Mouse (Mus musculus): ENCODE measurements around the gene Aptx. TPM values are rescaled to one million over a fixed set of nuclear protein-coding genes. Genes with fewer than 3 reads are reported as not detected.

The Aptx gene
- 21.2 and 24.0 TPM in 2 replicates for polyA plus RNA-seq (2015; fragmentation: Nextera tagmentation; extraction: Ambion mirVana)

DNA sequence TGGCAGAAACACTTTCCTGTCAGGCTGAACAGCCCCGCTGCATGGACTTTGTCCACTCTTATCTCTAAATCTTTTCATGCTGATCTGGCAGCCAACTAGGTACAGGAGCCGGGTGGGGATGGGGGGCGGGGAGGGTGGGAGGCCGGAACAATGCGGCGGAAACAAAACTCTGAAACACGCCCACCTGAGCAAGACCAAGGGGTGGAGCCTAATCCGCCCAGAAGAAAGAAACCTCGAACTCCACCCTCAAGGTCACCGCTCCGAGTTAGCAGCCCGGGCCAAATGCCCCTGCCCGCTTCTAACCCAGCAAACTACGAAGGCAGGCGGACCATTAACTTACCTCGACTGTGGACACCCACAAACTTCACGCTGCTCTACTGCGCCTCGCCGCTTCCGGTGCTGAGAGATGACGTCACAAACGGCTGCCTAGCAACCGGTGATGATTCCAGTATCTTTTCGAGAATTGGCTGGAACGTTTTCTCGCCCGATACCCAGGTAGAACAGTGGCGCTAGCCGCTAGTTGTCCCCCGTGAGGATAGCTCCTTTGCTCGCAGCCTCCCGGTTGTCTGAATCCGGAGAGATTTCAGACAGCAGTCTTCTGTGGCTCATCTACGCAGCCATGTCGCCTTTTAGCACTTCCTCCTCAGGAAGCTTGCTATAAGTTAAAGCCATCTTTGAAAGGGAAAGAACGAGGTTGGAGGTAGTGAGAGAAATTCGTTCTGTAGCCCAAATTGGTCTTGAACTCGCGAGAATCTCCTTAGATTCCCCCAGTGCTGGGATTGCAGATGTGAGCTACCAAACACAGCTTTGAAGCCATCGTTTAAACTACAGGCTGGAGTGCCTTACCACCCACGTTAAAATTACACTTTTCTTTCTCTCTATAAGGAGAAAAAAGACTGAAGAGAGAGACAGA lies at the start of gene Aptx:
Aptx (minus strand) TSS at position 398 of the 913 bp plus-strand sequence.
- no peaks in the 10 kb centered on the region for H3K36me3 ChIP-seq (ENCODE audit: control insufficient read depth, insufficient read depth, low read length)
- TF ChIP-seq CTCF (IDR thresholded peaks at IDR 0.05; ENCODE audit: low read depth): peak; percentile 39
- TF ChIP-seq EP300 (optimal IDR thresholded peaks at IDR 0.05): peak; percentile 42
- WGBS: under 1% methylated on average over 42 of the region's 42 CpGs
- peaks cover 10% of the 10 kb centered on the region for H3K4me1 ChIP-seq (replicated peaks; ENCODE audit: control insufficient read depth, insufficient read depth)
- H3K4me3 ChIP-seq (ENCODE audit: low read depth, low read length): peak within 1 kb of the TSS; percentile 62
- H3K4me2 ChIP-seq (replicated peaks; ENCODE audit: low read depth): peak within 1 kb of the TSS; percentile 72
- peak within 1 kb of the TSS; percentile 70 for H3K9ac ChIP-seq (ENCODE audit: low read length)
- no peaks in the 10 kb centered on the region for H3K27me3 ChIP-seq (ENCODE audit: control insufficient read depth, insufficient read depth, low read length)
- DNase-seq (ENCODE audit: low spot score) (peak; percentile 96), ATAC-seq (ENCODE audit: low FRiP score, low TSS enrichment) (peak; percentile 91)
- H3K27ac ChIP-seq (replicated peaks): peak within 1 kb of the TSS; percentile 98
- H3K9me3 ChIP-seq (ENCODE audit: control insufficient read depth, low read length): no peaks in the 10 kb centered on the region

DNA sequence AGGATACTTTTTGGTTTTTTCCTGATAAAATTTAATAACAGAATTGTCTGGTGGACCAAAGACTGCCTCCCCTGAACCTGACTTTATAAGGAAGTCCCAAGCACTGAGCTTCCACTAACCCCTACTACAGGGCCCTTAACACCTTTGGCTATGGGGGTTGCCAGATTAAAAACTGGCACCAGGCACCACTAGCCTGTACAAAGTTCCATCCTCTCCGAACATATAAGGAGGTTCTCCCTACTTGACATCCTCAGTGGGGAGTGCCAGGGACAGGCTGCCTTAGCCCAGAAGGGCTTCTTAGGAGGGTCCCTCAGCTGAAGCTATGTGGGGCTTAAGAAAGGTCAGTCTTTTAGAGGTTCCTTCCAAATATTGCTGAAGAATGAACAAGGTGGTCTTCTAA lies 32.4 kb upstream of the Aptx start:
- Histone ChIP-seq H3K4me1 (replicated peaks; ENCODE audit: control insufficient read depth, insufficient read depth) (no peaks in the 10 kb centered on the region), H3K4me3 (ENCODE audit: low read depth, low read length) (no peak overlapping the region), H3K9ac (ENCODE audit: low read length) (no peak overlapping the region), H3K9me3 (ENCODE audit: control insufficient read depth, low read length) (no peaks in the 10 kb centered on the region), H3K4me2 (replicated peaks; ENCODE audit: low read depth) (no peak overlapping the region), H3K27ac (replicated peaks) (no peak overlapping the region), H3K36me3 (ENCODE audit: control insufficient read depth, insufficient read depth, low read length) (peaks cover 26% of the 10 kb centered on the region), H3K27me3 (ENCODE audit: control insufficient read depth, insufficient read depth, low read length) (no peaks in the 10 kb centered on the region)
- no peak for DNase-seq (ENCODE audit: low spot score)
- 57% methylated on average over 1 of the region's 1 CpGs for WGBS
- TF ChIP-seq EP300 (optimal IDR thresholded peaks at IDR 0.05) (no peak), CTCF (IDR thresholded peaks at IDR 0.05; ENCODE audit: low read depth) (no peak)
- ATAC-seq (ENCODE audit: low FRiP score, low TSS enrichment): no peak

DNA sequence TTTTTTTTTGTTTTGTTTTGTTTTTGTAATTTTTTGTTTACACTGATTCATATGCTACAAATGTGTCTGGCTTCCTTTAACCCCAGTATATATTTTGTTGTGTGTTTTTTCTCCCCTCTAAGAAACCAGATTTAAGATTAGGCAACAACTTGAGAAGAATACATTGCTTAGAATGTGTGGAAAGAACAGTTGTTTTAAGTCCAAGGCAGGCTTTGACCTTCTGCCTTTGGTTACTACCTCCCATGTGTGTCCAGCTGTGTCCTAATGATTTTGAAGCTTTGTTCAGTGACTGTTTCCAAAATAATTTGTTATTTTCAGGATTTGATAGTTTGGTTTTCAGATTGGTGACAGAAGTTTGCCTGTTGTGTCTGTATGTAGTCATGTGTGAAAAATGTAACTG lies 28.3 kb upstream of the Aptx start:
- no peak for DNase-seq (ENCODE audit: low spot score)

DNA sequence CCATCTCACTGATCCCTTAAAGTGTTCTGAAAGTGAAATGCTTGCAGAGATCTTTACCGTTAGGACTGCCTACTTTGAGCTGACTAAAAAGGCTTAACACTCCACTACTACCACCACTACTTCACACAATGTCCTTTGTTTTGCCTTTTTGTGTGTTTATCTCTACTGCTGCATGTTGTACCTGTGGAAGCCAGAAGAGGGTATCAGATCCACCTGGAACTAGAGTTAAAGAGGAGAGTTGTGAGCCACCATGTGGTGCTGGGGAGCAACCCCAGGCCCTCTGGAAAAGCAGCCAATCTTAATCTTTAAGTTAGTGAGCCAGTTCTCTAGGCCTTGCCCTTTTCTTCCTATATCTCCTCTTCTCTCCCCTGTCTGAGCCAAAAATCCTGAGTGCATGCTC lies 24.3 kb upstream of the Aptx start:
- H3K27me3 ChIP-seq (ENCODE audit: control insufficient read depth, insufficient read depth, low read length): no peaks in the 10 kb centered on the region
- H3K36me3 ChIP-seq (ENCODE audit: control insufficient read depth, insufficient read depth, low read length): peaks cover 19% of the 10 kb centered on the region
- DNase-seq (ENCODE audit: low spot score): no peak
- H3K27ac ChIP-seq (replicated peaks): no peak overlapping the region
- H3K9ac ChIP-seq (ENCODE audit: low read length): no peak overlapping the region
- H3K4me3 ChIP-seq (ENCODE audit: low read depth, low read length): no peak overlapping the region
- TF ChIP-seq EP300 (optimal IDR thresholded peaks at IDR 0.05) (no peak), CTCF (IDR thresholded peaks at IDR 0.05; ENCODE audit: low read depth) (peak; percentile 53)
- no peak for ATAC-seq (ENCODE audit: low FRiP score, low TSS enrichment)
- H3K4me1 ChIP-seq (replicated peaks; ENCODE audit: control insufficient read depth, insufficient read depth): no peaks in the 10 kb centered on the region; the same call in 1 of the 2 replicates
- no peaks in the 10 kb centered on the region for H3K9me3 ChIP-seq (ENCODE audit: control insufficient read depth, low read length)
- no peak overlapping the region for H3K4me2 ChIP-seq (replicated peaks; ENCODE audit: low read depth)
- 79% methylated on average over 1 of the region's 1 CpGs for WGBS

More for the DNA sequence above, 28.3 kb upstream of the Aptx start:
- Histone ChIP-seq H3K9ac (ENCODE audit: low read length) (no peak overlapping the region), H3K27me3 (ENCODE audit: control insufficient read depth, insufficient read depth, low read length) (no peaks in the 10 kb centered on the region), H3K27ac (replicated peaks) (no peak overlapping the region), H3K9me3 (ENCODE audit: control insufficient read depth, low read length) (no peaks in the 10 kb centered on the region), H3K36me3 (ENCODE audit: control insufficient read depth, insufficient read depth, low read length) (peaks cover 33% of the 10 kb centered on the region), H3K4me3 (ENCODE audit: low read depth, low read length) (no peak overlapping the region), H3K4me1 (replicated peaks; ENCODE audit: control insufficient read depth, insufficient read depth) (no peaks in the 10 kb centered on the region), H3K4me2 (replicated peaks; ENCODE audit: low read depth) (no peak overlapping the region)
- no peak for TF ChIP-seq CTCF (IDR thresholded peaks at IDR 0.05; ENCODE audit: low read depth)
- no peak for ATAC-seq (ENCODE audit: low FRiP score, low TSS enrichment)

DNA sequence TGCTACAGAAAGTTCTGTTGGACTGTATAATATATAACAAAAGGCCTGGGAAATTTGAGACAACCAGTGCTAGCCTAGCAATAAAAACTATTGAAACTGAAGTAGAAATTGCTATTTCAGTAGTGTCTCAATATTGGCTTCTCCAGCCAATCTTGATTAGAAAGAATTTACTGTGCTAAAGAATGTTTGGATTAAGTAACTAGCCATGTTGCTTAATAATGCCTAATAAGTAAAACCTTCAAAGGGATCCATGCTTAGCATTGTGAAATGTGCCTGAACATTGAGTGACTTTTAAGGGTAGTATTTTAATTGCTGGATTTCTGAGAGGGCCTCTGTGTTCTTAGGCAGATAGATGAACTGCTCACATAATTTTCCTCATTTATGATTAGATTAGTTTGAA lies 22.6 kb upstream of the Aptx start:
- no peak overlapping the region for H3K9ac ChIP-seq (ENCODE audit: low read length)
- H3K4me2 ChIP-seq (replicated peaks; ENCODE audit: low read depth): no peak overlapping the region
- peaks cover 12% of the 10 kb centered on the region for H3K36me3 ChIP-seq (ENCODE audit: control insufficient read depth, insufficient read depth, low read length)
- DNase-seq (ENCODE audit: low spot score) (no peak), ATAC-seq (ENCODE audit: low FRiP score, low TSS enrichment) (no peak)
- no peaks in the 10 kb centered on the region for H3K27me3 ChIP-seq (ENCODE audit: control insufficient read depth, insufficient read depth, low read length)
- H3K4me3 ChIP-seq (ENCODE audit: low read depth, low read length): no peak overlapping the region
- peaks cover 5% of the 10 kb centered on the region for H3K4me1 ChIP-seq (replicated peaks; ENCODE audit: control insufficient read depth, insufficient read depth)
- no peaks in the 10 kb centered on the region for H3K9me3 ChIP-seq (ENCODE audit: control insufficient read depth, low read length)
- H3K27ac ChIP-seq (replicated peaks): no peak overlapping the region
- no peak for TF ChIP-seq CTCF (IDR thresholded peaks at IDR 0.05; ENCODE audit: low read depth)

DNA sequence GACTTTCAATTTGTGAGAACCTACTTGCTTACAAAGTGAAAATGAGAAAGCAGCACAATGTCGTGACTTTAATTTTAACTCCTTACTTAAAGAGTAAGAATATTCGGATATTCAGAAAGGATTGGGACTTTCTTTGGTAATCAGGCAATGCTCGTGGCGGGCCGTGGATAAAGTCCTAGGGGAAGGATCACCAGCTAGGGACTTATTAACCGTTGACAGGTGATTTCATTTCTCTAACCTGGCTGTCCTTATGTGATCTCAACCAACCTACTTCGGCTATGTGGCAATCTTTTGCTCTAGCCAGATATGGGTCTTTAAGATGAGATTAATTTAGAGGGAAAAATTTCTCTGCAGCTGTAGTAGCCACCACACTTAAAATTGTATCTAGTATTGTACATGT lies 22.1 kb upstream of the Aptx start:
- H3K4me3 ChIP-seq (ENCODE audit: low read depth, low read length): no peak overlapping the region
- H3K4me1 ChIP-seq (replicated peaks; ENCODE audit: control insufficient read depth, insufficient read depth): peaks cover 5% of the 10 kb centered on the region
- TF ChIP-seq EP300 (optimal IDR thresholded peaks at IDR 0.05): no peak
- no peak for TF ChIP-seq CTCF (IDR thresholded peaks at IDR 0.05; ENCODE audit: low read depth)
- no peaks in the 10 kb centered on the region for H3K27me3 ChIP-seq (ENCODE audit: control insufficient read depth, insufficient read depth, low read length)
- ATAC-seq (ENCODE audit: low FRiP score, low TSS enrichment) (no peak), DNase-seq (ENCODE audit: low spot score) (no peak)
- H3K4me2 ChIP-seq (replicated peaks; ENCODE audit: low read depth): peak overlapping the region; percentile 64
- H3K27ac ChIP-seq (replicated peaks): no peak overlapping the region
- H3K36me3 ChIP-seq (ENCODE audit: control insufficient read depth, insufficient read depth, low read length): peaks cover 12% of the 10 kb centered on the region
- H3K9me3 ChIP-seq (ENCODE audit: control insufficient read depth, low read length): no peaks in the 10 kb centered on the region
- 63% methylated on average over 7 of the region's 7 CpGs for WGBS
- no peak overlapping the region for H3K9ac ChIP-seq (ENCODE audit: low read length)

All from stomach, postnatal 0 days (tissue).